Mouse (Mus musculus): Measurements from ENCODE around the gene Nxf1.

- TF ChIP-seq POLR2A (IDR thresholded peaks at IDR 0.05; ENCODE audit: extremely low read depth, insufficient read depth, low read length) = no peak
- TF ChIP-seq CTCF (IDR thresholded peaks at IDR 0.05; ENCODE audit: extremely low read depth, insufficient read depth, low read length) = no peak
Observed at GRCm38 (mm10) chr19:8774951-8775421, 18.1 kb downstream of the Nxf1 start.
